Mouse (Mus musculus) kidney, postnatal 36 days (tissue): Measurements from ENCODE around the gene Sema4d.

Experiments
- DNase-seq, 2 experiments: peaks; one replicate each; pipeline ENCODE4 v3.0.0; 2021 to 2022; ENCODE audit warnings: mixed read lengths in 2 of 2

The Sema4d gene

DNA sequence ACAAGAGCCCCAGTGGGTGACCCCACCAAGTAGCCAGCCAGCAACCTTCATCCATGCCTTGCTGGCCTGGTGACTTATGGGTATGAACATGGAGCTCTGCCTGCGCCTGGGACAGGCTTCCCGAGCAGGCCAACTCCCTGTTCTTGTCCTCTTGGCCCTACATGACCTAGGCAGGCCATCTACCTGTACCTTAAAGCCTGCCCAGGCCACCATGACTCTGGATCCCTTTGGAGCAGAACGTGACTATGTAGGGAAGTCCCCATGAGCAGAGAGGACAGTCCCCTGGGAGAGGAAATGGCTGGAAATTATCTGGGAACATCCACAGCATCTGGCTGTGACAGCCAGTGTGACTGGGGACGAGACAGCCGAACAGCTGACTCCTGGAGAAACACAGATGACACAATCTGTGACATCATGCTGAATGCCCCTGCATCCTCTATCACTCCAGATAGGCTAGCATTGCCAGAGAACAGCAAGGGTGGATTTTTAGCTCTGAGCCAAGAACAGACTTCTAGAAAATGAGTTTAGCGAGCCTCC lies 15.7 kb downstream of the Sema4d start:
- no peak for DNase-seq

GRCm38 (mm10) chr13:51777048-51777737 lies 16.4 kb downstream of the Sema4d start:
- DNase-seq, result peak; percentile 84 to 92

DNA sequence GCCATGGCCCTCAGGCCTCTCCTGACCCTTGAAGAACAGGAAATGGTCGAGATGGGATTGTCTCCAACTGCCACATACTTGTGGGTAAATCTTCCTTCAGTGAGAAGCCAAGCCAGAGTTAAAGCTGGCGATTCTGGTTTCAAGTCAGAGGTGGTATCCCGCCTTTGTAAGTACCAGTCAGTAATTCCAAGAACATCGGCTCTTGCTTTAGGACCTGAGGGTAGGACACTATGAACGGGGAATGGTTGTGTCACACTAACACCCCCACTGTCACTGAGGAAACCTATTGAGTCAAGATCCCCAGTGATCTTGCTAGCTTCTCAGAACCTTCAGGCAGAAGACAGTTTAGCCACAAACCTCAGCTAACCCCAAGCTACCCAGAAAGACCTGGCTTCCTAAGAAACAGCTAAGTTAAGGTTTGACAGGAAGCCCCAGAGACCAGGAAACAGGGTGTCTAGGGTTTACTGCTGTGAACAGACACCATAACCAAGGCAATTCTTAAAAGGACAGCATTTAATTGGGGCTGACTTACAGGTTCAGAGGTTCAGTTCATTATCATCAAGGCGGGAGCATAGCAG lies 17.3 kb downstream of the Sema4d start:
- no peak for DNase-seq

GRCm38 (mm10) chr13:51771802-51772206 lies 21.7 kb downstream of the Sema4d start:
- DNase-seq, result peak; percentile 79 to 81

DNA sequence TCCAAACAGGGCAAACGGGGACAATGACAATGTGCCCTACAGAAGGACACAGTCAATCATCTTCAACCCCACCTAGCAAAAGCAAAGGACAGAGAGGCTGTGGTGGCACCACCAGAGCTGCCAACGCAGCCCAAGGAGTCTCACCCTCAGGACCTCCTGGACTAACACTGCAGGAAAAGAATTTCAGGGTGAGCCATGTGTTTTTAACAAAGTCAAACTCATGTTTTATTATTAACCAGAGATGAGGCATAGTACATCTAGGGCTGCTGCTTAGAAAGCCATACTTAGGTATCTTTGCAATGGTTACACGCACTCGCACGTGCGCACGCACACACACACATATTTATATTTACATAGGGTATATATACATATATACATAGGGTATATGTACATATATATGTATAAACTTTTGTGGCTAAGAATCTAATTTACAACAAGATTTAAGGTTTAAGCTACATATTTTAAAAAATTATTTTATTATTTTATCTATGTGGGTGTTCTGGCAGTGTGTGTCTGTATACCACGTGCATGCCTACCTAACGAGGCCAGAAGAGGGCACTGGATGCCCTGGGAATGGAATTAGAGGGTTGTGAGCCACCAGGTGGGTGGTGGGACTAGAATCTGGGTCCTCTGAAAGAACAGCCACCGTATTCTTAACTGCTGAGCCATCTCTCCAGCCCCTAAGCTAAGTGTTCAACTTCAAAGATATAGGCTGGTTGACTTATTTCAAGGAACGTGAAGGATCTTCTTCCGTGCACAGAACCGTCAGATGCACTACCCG lies 22.7 kb downstream of the Sema4d start:
- peak; percentile 57 to 71 for DNase-seq

DNA sequence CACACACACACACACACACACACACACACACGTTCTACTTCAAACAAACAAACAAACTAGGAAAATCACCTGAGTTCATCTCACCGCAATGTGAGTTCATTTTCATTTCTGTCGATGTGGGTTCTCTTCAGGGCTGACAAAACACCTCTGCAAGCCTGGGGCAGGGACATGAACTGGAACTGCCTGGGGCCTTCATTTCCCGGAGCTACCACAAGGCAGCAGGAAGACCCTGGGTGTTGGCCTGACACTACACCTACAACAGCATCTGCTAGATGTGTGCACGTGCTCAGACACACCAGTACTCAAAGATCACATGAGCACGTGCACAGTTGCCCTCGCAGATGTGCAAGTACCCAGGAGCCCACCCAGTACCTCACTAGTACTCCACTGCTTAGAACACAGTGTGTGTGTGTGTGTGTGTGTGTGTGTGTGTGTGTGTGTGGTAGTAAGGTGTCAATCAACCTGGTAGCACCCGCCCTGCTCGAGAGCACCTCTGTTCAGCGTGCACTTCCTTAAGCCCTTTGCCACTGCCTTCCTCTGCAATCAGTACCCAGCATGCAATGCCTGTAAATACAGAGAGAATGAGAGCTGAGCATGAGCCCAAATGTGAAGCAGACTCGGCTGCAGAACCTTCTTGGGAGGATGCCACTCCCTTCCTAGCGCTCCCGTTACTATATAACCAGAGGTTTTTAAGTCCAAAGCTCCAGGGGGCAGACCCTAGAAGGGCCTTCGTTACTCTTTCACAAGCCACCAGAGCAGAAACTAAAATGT lies 25.4 kb downstream of the Sema4d start:
- peak; percentile 78 to 93 for DNase-seq

DNA sequence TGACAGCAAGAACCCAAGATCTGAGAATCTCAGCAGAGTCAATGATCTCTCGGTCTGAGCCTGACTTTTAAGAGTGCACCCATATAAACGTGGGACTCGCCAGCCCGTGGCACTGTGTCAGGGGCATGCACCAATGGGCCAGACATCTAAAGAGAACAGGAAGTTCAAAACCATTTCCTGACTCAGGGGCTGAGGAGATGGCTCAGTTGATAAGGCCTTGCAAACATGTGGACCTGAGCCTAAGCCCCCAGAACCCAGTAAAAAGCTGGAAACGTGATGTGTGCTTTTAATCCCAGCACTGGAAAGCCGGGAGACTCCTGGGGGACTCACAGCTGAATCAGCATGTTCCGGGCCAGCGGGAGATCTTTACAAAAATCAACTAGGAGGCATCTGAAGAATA lies 26.0 kb downstream of the Sema4d start:
- peak in 1 of 2 experiments; percentile 49 for DNase-seq

DNA sequence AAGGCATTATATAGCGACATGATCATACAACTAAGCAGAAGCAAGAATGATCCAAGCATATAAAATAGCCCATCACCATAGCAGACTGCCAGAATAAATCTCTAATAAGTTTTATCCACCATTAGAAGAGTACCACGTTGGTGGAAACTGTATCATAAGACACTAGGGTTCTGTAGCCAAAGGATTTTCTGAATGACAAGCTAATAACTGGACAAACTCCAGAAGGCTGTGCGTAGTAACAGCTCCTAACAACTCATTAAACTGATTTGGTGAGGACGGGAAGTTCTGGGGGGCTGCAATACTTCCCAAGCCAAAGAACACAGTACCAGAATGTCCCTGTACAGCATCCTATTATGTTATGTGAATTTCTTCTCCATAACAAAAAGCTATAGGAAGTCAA lies 26.8 kb downstream of the Sema4d start:
- DNase-seq, result peak in 1 of 2 experiments; percentile 53

- no peak for DNase-seq
Observed at GRCm38 (mm10) chr13:51765369-51765768, 28.2 kb downstream of the Sema4d start.

GRCm38 (mm10) chr13:51763019-51763698 lies 30.4 kb downstream of the Sema4d start:
- DNase-seq, result peak in 1 of 2 experiments; percentile 56

- no peak for DNase-seq
Observed at GRCm38 (mm10) chr13:51761186-51761813, 32.2 kb downstream of the Sema4d start.

- no peak for DNase-seq
Observed at GRCm38 (mm10) chr13:51759256-51759987, 34.1 kb downstream of the Sema4d start.

- DNase-seq, result no peak
Observed at GRCm38 (mm10) chr13:51758428-51758827, 35.1 kb downstream of the Sema4d start.

DNA sequence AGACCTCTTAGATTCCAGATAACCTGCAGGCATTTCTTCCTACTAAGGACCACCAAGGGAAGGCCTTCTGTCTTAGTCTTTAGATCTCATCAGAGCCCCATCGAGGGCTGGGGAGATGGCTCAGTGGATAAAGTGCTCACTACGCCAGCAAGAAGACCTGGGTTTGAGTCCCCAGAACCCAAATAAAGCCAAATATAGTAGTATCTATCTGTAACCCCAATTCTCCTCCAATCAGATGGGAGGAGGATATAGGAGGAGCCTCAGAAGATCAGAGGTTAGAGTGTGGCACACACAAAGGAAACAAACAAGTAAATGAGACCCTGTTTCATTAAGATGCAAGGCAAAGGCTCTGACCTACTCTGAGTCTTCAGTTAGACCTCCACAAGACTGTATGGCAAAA lies 36.4 kb downstream of the Sema4d start:
- no peak for DNase-seq

DNA sequence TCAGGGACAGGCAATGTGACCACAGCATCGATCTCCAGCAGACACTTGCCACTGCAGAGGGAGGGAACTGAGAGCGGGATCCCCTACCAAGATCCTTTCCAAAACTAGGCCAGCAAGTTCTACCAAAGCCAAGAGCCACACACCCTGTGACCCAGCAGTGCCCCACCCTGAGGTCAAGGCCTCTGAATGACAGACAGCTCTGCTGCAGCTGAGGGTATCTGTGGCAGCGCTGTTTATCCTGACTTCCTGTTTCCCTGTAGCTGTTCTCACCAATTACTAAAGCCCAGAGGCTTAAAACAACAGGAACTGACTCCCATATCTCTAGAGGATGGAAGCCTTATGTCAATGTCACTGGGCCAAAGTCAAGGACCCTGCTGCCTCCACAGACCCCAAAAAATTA lies 37.0 kb downstream of the Sema4d start:
- DNase-seq, result no peak

DNA sequence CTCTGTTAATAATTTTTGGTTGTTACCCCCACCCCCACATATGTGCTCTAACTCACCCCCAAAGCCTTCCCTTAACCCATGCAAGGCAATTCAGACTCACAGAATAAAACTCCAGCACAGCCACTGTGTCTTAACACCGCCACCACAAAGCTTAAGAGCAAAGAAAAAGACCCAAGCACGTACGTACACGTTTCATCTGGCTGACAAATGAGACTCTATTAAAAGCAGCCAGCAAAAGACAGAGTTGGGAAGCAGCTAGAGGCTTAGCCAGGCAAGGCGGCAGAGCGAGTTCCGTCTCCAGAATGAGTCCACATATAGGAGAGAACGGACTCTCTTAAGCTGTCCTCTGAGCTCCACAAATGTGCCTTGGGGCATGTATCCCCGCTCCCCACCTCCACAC lies 37.5 kb downstream of the Sema4d start:
- no peak for DNase-seq

DNA sequence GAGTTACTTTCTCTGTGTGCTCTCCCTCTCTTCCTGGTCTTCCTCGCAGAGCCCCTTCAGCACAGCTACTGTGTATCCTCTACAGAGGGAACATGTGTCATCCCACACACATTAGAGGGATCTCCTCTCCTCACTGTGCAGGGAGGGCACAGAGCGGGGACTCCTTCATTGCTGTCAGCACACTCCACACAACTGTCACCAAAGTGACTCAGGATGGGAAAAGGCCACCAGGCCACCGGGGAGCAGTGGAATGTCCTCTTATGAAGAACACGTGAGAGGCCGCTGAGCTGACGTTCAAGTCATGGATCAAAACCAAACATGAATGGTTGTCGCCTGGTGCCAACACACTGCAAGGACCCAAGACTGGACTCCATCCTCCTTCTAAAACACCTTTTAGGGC lies 38.0 kb downstream of the Sema4d start:
- no peak for DNase-seq

GRCm38 (mm10) chr13:51754559-51755126 lies 38.9 kb downstream of the Sema4d start:
- no peak for DNase-seq

- peak in 1 of 2 experiments; percentile 52 for DNase-seq
Observed at GRCm38 (mm10) chr13:51753802-51754444, 39.6 kb downstream of the Sema4d start.

- no peak for DNase-seq
Observed at GRCm38 (mm10) chr13:51753168-51753465, 40.4 kb downstream of the Sema4d start.
